Mouse (Mus musculus) ES-Bruce4 (cell line): ENCODE results near the gene Zc2hc1b.

Experiments used
- CTCF ChIP-seq: IDR thresholded peaks from one replicate; pipeline ENCODE4 v1.8.1; 2011; ENCODE audit warnings: low read depth, low read length
- EP300 ChIP-seq: IDR thresholded peaks from 2 replicates; pipeline ENCODE4 v1.6.1; 2011; ENCODE audit warnings: low read depth, low read length; ENCODE audit not compliant: insufficient read depth
- POLR2A ChIP-seq: IDR thresholded peaks from one replicate; pipeline ENCODE4 v1.8.1; 2011; ENCODE audit warnings: low read length; ENCODE audit not compliant: insufficient read depth

- TF ChIP-seq EP300 (no peak), POLR2A (no peak), CTCF (no peak)
Observed at GRCm38 (mm10) chr10:13170739-13171448, 6.9 kb downstream of the Zc2hc1b start.
